Mouse (Mus musculus) frontal cortex, adult 2 months (tissue): Measurements from ENCODE around the gene Gmppa. TPM values are rescaled to one million over a fixed set of nuclear protein-coding genes. Genes with fewer than 3 reads are reported as not detected.
A peak's percentile ranks its signal among the peaks of the same experiment; 100 is the strongest.

Source experiments
- DNase-seq, 2 experiments: peaks; one replicate each; pipeline ENCODE4 v3.0.0; 2022; ENCODE audit warnings: low spot score in 1 of 2; ENCODE audit errors: extremely low spot score in 1 of 2
- polyA plus RNA-seq: library from polyadenylated mRNA; depleted of rRNA; stranded (reverse); fragments of >200 nt; gene quantifications from 2 replicates; pipeline ENCODE4 v1.2.3, GENCODE M21; 2012

Gene Gmppa
- polyA plus RNA-seq, 1 experiment: 111 TPM

DNA sequence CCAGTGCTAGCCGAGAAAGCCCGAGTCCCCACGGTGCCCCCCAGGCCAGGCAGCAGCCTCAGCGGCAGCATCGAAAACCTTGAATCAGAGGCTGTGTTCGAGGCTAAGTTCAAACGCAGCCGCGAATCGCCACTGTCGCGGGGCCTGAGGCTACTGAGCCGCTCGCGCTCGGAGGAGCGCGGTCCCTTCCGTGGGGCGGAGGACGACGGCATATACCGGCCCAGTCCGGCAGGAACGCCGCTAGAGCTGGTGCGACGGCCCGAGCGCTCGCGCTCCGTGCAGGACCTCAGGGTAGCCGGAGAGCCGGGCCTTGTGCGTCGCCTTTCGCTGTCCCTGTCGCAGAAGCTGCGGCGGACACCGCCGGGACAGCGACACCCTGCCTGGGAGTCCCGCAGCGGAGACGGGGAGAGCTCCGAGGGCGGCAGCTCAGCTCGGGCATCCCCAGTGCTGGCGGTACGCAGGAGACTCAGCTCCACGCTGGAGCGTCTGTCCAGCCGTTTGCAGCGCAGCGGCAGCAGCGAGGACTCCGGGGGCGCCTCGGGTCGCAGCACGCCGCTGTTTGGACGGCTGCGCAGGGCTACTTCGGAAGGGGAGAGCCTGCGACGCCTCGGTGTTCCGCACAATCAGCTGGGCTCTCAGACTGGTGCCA lies 12.8 kb upstream of the Gmppa start:
- DNase-seq: no peak

- DNase-seq: no peak
Measured at GRCm38 (mm10) chr1:75423780-75424390, 11.8 kb upstream of the Gmppa start.

GRCm38 (mm10) chr1:75425796-75426471 lies 9.8 kb upstream of the Gmppa start:
- peak in 1 of 2 experiments; percentile 78 for DNase-seq

DNA sequence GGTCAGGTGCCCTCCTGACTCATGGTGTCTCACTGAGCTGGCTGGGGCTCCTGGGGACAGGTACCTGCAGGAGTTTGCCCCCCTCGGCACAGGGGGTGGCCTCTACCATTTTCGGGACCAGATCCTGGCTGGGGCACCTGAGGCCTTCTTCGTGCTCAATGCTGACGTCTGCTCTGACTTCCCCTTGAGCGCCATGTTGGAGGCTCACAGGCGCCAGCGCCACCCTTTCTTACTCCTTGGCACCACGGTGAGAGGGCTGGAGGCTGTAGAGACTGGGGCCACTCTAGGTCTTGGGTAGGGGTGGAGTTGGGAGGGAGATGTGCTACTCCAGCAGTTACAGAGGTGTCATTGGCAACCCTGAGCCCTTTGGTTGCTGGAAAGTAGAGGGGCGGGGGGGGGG lies 3.1 kb downstream of the Gmppa start:
- no peak for DNase-seq

DNA sequence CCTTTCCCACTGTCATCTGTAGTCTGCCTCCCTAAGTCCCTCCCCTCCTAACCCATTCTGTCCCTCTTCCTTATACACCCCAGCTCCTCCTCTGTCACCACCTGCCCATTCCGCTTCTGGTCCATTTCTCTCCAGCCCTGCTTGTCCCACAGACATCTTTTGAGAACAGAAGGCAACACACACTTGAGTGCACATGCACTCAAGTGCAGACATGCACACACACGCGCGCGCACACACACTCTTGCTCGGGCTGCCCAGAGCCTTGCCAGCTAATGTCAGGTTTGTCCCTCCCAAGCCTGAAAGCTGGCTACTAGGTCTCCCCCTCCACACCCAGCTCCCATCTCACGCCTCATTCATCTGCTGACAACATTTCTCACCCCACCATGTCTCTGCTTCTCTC lies 4.9 kb downstream of the Gmppa start:
- no peak for DNase-seq

- DNase-seq: no peak
Measured at GRCm38 (mm10) chr1:75441471-75441996, 5.8 kb downstream of the Gmppa start.

- DNase-seq: no peak
Measured at GRCm38 (mm10) chr1:75442171-75442570, 6.4 kb downstream of the Gmppa start.

DNA sequence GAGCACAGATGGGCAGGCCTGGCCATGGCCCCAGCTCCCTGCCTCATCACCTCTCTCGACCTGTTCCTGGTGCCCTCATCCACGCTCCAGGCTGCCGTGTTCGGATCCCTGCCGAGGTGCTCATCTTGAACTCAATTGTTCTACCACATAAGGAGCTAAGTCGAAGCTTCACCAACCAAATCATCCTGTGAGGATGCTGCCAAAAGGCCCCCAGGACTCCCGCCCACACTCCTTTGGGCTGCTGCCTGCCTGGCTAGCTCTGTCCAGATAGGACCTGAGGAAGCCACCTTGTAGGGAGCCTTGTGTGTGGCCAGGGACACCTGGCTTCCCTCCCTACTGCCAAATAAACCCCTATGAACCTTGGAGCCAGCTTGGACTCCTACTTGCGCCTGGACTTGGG lies 7.1 kb downstream of the Gmppa start:
- DNase-seq: no peak

DNA sequence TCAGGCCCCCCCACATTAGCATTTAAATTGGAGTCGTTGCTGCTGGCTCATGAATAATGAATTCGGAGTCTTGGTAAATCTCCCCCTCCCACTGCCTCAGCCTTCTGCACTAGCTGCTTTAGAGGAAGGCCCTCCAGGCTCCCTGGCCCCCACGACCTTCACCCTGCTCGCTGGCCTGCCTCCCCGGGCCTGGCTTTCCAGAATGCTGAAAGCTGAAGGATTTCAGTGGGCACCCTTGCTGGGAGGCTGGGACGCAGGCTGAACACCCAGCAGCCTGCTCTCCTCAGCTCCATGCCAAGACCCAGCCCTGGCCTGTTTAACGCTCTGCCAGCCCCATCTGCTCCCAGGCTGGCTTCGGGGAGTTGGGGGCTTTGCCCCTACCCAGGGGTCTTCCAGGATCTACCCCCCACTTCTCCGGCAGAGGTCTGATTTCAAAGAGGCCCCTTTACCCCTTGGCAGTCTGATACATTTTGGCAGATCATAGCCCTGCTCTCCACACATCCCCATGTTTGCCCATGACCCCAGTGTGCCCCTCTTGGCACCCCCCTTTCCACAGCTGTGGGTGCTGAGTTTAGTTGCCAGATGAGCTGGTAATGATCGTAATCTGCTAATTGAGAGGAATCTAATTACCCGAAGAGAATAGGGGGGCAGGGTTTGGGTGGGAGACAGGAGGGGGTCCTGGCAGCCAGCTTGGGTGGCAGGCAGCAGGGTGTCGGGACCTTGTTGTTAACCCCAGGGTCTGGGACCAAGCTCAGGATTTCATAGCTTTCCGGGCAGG lies 7.7 kb downstream of the Gmppa start:
- DNase-seq: no peak

- no peak for DNase-seq
Measured at GRCm38 (mm10) chr1:75444208-75444607, 8.5 kb downstream of the Gmppa start.

DNA sequence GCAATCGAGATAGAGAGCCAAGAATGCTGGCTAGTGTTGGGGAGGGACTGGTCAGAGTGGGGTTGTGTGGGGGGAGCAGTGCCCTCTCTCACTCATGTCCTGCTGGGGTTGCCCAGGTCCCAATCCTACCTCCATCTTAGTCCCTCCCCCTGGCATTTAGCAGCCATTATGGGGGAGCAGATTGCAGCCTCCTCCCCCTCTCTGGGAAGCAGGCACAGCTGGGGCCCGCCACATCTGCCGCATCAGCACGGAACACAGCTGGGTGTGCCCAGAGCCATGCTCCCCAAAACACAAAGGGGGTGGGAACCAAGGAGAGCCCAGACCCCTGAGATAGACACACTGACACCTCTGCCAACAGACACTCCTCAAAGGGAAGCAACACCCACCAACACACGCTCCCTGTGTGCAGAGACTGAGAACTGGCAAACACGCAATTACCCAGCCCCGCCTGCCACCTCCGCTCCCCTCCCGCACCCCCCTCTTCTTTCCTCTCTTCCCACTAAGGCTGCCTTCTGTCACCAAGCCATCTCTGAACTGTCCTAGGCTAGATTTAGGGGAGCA lies 9.5 kb downstream of the Gmppa start:
- peak in 1 of 2 experiments; percentile 70 for DNase-seq

DNA sequence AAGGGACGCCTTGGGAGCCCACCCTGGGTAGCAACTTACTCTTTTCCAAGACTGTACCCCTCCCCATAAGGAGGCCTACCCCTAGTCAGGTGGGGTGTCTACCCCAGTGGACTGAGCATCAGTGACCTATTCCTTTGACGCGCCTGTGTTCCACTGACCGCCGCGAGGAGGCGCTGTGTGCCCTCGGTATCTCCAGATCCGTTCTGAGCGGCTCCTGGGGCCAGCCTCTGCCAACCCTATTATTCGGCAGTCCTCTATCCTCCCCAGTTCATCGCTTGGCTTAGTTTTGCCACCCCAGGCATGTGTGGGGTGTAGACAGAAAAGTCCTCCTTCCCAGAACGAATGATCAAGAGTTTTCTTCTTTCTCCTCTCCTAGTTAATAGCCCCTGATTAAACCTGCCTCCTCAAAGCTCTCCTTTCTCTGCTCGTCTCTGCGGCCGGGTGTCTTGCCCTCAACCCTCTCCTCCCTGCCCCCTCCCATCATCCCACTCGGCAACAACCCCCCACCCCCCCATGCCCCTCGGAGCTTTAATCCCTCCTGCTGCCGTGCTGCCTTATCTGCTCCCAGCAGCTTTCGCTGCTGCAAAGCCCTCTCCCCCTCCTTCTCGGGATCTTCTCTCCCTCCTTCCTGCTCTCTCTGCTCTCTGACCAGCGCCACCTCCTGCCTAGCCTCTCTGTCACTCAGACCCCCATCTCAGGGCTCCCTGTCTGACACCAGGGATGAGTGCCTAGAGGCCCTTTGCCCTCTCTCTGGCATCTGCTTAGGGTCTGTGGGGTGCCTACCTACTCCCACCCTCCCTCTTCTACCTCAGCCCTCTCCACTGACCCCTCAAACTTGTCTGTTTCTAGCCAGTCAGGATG lies 10.3 kb downstream of the Gmppa start:
- DNase-seq: peak in 1 of 2 experiments; percentile 82

DNA sequence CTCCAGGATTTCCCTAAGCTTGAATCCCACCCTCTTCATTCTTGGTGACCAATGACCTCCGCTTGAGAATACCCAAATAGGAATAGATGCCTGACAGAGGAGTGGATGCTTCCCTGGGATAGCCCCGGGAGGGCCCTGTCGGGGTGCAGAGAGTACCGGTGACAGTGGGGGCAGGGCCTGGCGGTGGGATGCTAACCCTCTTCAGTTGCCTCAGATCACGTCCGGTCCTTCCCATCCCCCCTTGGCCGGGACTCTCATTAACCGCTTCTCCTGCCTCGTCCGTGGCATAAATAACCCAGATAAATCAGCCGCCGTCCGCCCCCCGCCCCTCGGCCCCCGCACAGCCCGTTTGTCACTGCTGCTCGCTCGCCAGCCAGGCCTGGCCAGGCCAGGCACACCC lies 10.9 kb downstream of the Gmppa start:
- DNase-seq: no peak

GRCm38 (mm10) chr1:75447265-75448051 lies 11.7 kb downstream of the Gmppa start:
- no peak for DNase-seq

DNA sequence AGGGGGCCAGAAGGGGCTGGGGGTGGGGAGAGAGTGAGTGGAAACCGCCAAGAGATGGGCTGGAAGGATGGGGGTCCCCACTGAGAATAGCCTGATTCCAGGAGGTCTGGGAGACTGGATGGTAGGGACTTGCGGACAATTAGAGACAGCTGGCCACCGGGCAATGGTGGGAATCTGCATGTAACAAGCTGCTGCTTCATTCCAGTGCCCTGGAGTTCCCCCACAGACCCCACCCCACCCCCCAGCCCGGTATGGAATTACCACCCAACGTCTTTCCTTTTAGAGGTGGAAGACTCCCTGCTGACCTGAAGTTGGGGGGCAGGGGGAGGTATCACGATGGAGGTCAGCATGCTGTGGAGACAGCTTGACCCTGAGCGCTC lies 12.3 kb downstream of the Gmppa start:
- DNase-seq: no peak

DNA sequence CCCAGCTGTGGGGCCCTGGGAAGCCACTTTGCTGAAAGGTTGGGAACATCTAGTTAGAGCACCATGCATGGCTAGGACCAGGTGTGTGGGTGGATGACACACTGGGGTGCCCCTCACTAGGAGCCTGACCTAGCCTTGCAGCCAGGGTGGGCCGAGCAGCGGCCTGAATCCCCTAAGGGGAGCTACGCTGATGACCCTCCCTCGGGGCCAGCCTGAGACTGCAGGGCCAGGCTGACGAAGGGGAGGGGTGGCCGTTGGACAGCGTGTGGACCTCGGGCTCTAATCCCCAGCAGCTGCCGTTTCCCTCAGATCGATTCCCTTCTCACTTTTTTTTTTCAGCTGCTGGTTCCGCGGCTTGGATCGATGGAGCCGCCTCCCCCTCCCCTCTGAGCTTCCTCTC lies 13.2 kb downstream of the Gmppa start:
- DNase-seq: no peak

- no peak for DNase-seq
Measured at GRCm38 (mm10) chr1:75449377-75450135, 13.8 kb downstream of the Gmppa start.

GRCm38 (mm10) chr1:75450314-75451005 lies 14.7 kb downstream of the Gmppa start, which contains the start of gene Asic4:
Gene Asic4, plus strand, starts transcription at chr1:75450436.
- DNase-seq: no peak
